Mouse (Mus musculus) megakaryocyte, embryonic 14.5 days (primary cell): Measurements from ENCODE around the gene Mab21l3.

ENCODE experiments used
- FLI1 ChIP-seq: IDR thresholded peaks from 2 replicates; pipeline ENCODE4 v1.6.1; 2012; ENCODE audit warnings: low read length, inconsistent platforms, mixed read lengths
- GATA1 ChIP-seq: IDR thresholded peaks from 3 replicates; pipeline ENCODE4 v1.6.1; 2012; ENCODE audit warnings: mixed read lengths, low read length, inconsistent platforms, borderline replicate concordance

- TF ChIP-seq GATA1 (no peak), FLI1 (no peak)
Observed at GRCm38 (mm10) chr3:101816006-101816405, 32.8 kb downstream of the Mab21l3 start.
